Mouse (Mus musculus) heart, postnatal 25 days (tissue): ENCODE data around the gene Pebp1. TPM values are rescaled to one million over a fixed set of nuclear protein-coding genes. Genes with fewer than 3 reads are reported as not detected.

Experiments used
- DNase-seq: peaks from one replicate; pipeline ENCODE4 v3.0.0; 2022; ENCODE audit warnings: low spot score
- intact Hi-C: fragments of 180-260 bp; cut with DNase I; formaldehyde crosslinking; loops from one replicate; pipeline ENCODE4 v1.15.1; 2025
- total RNA-seq, 2 experiments: library from RNA; stranded (reverse); gene quantifications; 2 replicates each; pipeline ENCODE4 v1.2.3; 2021

Pebp1 gene
- total RNA-seq, 2 experiments from 2014 or later, result 420 to 434 TPM

DNA sequence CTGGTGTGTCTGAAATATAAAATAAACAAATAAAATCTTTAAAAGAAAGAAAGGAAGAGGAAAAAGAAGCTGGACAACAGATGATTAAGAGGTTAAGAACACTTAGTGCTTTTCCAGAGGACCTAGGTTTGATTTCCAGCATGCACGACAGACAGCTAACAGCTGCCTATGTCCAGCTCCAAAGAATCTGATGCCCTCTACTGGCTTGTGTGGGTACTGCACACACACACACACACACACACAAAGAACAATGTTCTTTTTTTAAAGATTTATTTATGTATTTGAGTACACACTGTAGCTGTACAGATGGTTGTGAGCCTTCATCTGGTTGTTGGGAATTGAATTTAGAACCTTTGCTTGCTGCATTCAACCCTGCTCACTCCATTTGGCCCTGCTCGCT, 2.7 kb upstream of the Pebp1 start:
- intact Hi-C loops, result loop anchor here (5.0 kb wide), 1 partner anchor 202 kb away; no protein-coding TSS in a partner anchor
- DNase-seq, result no peak

DNA sequence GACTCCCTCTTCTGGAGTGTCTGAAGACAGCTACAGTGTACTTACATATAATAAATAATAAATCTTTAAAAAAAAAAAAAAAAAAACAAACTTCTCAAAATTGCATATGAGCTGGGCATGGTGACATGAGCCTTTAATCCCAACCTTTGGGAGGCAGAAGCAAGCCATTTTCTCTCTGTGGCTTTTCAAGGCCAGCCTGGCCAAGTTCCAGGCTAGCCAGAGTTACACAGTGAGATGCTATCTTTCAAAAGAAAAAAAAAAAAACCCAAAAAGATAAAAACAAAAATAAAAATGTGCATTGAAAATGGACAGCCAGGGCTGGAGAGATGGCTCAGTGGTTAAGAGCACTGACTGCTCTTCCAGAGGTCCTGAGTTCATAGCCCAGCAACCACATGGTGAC, 2.2 kb upstream of the Pebp1 start:
- intact Hi-C loops, result loop anchor here (5.0 kb wide), 2 partner anchors 172 to 203 kb away; partner anchors contain the start of gene Suds3
- DNase-seq, result no peak

DNA sequence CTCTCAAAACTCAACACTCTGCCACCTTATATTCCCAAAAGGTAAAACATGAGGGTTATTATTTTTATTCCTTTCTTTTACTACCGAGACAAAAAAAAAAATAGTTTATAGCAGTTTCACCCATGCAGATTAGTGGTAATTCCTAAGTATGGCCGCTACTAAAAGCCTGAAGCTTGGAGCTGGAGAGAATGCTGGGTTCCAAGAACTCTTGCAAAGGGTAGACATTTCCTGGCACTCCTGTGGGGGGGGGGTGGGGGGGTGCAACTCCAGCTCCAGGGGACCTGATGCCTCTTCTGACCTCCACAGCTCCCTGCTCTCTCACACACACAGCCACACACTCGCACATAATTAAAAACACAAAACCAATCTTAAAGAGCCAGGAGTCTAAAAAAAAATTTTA, 1.1 kb downstream of the Pebp1 start:
- intact Hi-C loops, result loop anchor here (5.0 kb wide), 1 partner anchor 169 kb away; the partner anchor contains the start of gene Suds3
- DNase-seq, result no peak

DNA sequence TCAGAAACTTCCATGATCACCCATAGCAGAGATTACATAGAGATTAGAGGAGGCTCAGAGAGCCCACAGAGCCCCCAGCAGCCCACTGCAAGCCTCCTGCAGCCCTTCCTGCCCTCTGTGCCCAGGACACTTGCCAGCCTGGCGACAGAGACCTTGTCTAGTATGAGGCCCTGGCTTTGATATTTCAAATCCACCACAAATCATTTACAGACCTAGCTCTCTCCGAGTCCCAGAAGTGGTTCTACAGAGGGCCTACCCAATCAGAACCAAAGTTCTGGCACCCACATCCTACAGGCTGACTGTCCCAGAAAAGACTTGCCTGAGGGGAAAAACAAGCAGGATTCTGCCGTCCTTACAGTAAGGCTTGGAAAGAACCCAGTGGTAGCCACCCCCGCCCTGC, 2.2 kb downstream of the Pebp1 start:
- DNase-seq, result no peak
- intact Hi-C loops, result loop anchor here (5.0 kb wide), 1 partner anchor 168 kb away; the partner anchor contains the start of gene Suds3

DNA sequence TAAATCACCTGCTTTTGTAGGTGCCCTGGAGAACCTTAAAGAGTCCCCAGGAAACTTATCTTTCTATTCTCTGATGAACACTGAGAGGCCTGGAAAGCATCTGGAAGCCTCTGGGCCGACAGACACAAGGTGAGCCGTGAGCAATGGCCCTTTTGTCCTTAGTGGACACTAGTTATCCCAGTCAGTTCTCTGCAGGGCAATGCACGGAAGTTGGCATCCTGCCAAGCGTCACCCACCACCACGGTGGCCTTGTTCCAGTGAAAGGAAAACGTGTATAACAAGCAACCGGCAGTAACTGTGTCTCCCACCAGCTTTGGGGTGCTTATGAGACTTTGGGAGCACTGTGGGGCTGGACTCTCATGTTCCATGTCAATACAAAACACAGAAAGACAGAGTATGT, 2.7 kb downstream of the Pebp1 start:
- intact Hi-C loops, result loop anchor here (5.0 kb wide), 1 partner anchor 167 kb away; the partner anchor contains the start of gene Suds3
- DNase-seq, result no peak

DNA sequence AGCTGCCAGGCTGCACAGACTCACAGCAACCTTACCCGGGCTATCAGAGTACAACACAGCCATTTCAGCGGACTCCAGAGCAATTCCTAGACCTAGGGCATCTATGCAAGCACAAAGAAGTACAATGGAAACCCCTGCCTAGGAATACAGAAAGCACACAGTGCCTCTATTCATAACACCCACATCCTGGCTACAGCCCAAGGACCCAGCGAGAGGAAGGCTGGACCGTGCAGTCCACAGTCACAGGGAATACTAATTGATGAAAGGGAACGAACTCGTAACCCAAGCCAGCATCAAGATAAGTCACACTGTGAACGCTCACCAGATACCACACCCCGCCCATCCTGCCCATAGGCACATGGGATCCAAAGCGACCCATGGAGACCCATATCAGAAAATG, 3.4 kb downstream of the Pebp1 start:
- intact Hi-C loops, result no loop called here
- DNase-seq, result no peak

DNA sequence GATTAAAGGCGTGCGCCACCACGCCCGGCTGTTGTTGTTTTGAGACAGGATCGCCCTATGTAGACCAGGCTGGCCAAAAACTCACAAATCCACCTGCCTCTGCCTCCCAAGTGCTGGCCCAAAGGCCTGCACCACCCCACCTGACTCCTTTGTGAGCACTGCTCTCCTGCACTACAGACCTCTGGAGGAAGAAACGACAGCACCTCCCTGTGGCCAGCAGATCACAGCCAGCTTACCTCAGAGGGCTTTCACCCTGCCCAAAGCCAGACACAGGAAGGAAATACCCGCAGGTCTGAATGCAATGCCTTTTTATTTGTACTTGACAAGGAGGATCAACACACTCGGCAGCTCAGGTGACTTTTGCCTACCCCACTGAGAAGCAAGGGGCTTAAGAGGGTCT, 5.1 kb downstream of the Pebp1 start:
- DNase-seq, result no peak
- intact Hi-C loops, result no loop called here

DNA sequence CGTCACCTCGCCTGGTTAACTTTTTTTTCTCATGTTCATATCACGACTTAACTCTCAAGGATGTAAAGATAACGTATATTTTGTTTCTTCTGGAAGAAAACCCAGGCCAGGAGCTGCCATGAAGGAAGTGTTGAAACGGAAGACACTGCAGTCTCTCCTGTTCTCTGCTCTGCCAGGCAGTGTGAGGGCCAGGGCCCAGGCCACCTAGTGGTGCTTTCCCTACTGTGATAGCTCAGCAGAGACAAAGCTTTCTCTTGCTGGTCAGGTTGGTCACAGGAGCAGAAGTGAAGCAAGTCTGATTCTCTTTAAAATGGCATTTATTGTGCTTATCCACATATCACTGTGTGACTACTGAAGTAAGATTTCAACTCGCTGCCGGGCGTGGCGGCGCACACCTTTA, 5.9 kb downstream of the Pebp1 start:
- no peak for DNase-seq
- intact Hi-C loops, result no loop called here

DNA sequence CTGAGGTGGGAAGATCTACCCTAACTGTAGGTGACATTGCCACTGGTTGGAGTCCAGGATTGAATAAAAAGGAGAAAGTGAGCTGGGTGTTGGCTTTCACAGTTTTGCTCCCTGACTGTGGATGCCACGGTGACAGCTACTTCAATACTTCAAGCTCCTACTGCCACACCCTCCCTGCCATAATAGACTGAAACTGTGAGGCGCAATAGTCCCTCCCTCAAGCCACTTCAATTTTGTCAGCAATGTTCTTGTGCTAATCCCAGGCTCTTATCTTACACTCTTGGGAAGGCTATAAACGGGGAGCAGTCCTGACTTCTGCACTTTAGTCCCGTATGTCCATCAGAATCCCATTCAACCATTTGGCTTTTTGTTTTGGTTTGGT, 7.8 kb downstream of the Pebp1 start:
- intact Hi-C loops, result no loop called here
- DNase-seq, result no peak

DNA sequence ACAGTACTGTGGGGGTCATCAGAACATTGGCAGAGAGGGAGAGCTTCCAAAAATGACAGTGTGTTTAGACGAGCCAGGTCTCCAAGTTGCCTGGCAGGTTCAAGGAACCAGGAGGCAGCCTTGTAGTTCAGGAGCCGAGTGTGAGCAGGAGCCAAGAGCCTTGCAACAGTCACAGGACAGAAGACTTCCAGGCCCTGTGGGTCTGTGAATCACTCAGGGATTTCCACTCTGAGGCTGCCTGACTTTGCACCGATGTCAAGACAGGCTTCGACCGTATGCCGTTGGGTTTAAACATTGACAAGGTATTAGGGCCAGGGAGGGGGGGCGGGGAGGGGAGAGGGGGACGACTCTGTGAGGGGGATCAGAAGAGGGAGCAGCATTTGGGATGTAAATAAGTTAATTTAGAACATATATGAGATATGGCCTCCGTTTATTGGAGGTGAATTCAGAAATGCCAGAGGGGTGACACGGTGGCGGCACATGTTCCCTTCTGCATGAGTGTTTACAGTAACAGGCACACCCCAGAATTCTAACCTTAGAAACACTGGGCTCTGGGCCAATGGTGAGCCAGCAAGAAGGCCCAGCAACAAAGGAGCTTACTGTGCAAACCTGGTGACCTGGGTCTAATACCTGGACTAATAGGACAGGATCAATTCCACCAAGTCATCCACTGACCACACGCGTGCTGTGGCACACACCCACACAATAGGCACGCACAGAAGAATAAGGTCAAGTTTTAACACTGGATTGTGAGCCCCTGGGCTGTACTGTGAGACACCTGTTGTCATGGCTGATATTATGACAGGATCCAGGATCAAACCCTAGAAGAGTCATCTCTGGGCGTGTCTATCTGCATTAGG, 8.4 kb downstream of the Pebp1 start:
- intact Hi-C loops, result no loop called here
- no peak for DNase-seq

DNA sequence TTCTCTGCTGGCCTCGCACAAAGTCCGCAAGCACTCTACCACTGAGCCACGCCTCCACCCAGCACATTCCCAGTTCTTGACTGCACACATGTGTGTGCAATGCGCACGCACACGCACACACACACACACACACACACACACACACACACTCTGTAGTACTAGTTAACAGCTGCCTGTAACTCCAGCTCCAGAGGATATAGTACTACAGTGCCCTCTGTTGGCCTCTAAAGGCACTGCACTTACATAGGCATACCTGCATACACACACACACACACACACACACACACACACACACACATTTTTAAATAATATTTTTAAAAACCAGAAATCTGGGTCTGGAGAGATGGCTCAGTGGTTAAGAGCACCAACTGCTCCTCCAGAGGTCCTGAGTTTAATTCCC, 9.6 kb downstream of the Pebp1 start:
- intact Hi-C loops, result no loop called here

DNA sequence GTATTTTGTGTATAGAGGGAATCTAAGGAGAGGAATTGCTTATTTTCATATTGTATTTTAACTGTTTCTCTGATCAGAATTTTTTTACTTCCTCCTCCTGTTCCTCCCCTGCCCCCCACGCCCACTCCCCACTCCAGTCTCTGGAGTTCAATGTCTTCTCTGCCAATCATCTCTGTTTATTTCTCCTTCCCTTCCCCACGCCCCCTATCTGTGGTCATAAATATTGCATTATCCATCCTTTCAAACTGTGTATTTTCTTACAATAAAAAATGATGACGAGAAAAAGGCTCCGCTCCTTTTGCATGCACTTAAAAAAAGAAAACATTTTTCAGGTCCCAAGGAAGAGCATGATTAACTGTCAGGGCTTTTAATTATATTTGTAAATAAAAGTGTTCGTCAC, 12.6 kb downstream of the Pebp1 start:
- intact Hi-C loops, result no loop called here

More for the DNA sequence above, 9.6 kb downstream of the Pebp1 start:
- DNase-seq, result no peak

DNA sequence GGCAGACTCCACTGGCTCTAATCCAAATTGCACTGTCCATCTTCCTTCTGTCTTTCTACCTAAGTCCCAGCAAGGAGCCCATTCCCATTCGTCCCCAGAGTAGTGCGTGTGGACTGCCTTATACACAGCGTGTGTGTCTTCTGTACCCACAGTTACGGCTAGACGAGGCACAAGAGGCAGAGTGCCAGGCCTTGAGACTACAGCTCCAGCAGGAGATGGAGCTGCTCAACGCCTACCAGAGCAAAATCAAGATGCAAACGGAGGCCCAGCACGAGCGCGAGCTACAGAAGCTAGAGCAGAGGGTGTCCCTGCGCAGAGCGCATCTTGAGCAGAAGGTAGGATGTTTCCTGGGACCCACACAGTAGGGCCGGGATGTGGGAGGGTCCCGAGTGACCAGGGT, 15.5 kb downstream of the Pebp1 start:
- intact Hi-C loops, result no loop called here
- DNase-seq, result no peak

More for the DNA sequence above, 12.6 kb downstream of the Pebp1 start:
- no peak for DNase-seq

DNA sequence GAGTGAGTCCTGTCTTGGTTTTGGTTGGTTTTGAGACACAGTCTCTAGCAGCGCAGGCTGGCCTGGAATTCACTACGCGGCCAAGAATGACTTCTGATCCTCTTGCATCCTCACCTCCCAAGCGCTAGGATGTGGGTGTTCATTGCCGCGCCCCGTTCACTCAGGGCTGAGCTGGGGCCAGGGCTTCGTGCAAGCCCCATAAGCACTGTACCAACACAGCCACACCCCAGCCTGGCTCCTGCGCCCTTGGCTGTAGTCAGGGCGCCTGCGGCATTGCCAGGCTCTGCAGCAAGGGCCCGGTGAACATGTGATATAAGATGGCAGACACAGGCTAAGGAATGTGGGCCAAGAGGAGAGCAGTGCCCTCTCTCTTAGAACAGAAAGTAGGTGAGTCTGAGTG, 18.0 kb downstream of the Pebp1 start:
- intact Hi-C loops, result no loop called here
- no peak for DNase-seq

DNA sequence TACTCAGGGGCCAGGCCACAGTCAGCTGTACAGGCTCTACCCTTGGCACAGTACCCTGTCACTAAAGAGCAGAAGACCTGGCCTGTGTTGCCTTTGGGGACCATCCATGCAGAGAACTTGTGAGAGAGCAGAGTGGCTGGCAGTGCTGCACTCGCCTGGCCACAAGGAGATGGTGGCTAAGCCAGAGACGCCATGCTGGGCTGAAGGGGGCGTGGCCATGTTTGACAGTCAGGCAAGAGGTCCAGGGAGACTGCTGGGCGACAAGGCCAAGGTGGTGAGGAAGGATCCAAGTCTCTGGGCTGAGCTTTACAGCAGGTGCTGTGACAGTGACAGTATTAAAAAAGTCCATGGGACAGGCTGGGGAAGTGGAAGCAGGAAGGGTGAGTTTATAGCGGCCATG, 18.7 kb downstream of the Pebp1 start:
- no peak for DNase-seq
- intact Hi-C loops, result no loop called here

DNA sequence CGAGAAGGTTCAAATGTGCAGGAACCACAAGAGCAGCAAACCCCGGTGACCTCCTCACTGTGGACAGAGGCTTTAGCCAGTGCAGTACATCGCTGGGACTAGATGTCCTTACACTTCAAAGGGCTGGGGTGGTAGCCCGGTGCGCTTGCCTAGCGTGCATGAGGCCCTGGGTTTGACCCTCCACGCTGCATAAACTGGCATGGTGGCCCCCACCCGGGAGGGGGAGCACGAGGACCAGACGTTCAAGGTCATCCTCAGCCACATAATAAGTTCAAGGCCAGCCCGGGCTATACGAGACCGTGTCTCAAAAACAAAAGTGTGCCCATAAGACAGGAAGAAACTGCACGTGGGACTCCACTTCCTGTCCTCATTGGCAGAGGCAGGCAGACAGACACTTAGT, 19.5 kb downstream of the Pebp1 start:
- intact Hi-C loops, result no loop called here
- no peak for DNase-seq

DNA sequence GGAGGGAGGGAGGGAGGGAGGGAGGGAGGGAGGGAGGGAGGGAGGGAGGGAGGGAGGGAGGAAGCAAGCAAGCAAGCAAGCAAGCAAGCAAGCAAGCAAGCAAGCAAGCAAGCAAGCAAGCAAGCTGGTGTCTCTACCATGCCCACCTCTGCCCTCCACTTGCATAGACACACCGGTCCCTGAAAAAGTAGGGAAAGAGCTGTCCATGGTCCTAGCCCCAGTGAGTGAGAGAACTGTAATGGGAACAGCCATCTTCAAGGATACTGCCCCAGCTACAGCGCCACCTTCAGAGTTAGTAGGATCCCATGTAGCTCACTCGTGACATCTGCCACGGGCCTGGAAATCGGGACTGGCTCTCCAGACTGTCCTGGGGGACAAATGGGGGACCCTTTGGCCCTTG, 22.7 kb downstream of the Pebp1 start:
- DNase-seq, result no peak
- intact Hi-C loops, result no loop called here

DNA sequence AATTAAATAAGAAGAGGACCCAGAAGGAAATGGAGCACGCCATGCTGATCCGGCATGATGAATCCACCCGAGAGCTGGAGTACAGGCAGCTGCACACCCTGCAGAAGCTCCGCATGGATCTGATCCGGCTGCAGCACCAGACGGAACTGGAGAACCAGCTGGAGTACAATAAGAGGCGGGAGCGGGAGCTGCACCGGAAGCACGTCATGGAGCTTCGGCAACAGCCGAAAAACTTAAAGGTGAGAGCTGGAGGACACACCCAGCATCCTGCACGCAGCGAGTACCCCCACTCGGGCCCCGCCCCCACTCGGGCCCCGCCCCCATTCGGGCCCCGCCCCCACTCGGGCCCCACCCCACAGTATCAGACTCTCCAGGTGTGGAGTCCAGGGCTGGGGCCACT, 23.9 kb downstream of the Pebp1 start:
- intact Hi-C loops, result no loop called here
- DNase-seq, result no peak

DNA sequence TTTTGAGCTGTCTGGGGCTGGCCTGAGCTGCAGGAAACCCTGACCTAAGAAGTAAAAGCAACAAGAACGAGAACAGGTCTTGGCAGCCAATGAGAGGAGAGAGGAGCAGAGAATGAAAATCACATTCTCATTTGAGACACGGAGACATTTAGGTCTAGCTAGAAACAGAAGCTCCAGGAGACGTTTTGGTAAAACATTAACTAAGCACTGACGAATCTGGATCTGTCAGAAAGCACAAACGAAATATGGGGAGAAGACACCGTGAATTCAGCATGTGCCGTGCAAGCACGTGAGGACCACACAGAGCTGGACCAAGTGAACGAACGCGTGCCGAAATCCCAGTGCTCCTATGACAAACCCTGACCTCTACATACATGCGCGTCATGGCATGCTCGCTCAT, 29.1 kb downstream of the Pebp1 start:
- intact Hi-C loops, result no loop called here
- DNase-seq, result no peak

DNA sequence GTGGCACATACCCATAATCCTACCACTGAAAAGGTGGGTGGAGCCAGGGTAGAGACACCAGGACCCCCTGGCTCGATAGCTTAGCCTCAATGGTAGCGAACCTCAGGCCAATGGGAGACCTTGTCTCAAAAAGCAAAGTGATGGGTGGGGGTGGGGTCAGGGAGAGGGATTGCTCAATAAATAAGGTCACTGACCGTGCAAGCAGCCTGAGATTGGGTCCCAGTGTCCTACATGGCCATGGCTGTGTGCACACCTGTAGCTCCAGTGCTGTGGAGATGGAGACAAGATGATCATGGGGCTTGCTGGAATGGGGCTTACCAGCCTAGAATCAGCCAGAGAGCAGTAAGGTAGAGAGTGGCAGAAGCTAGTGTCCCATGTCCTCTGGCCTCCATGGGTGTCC, 35.7 kb downstream of the Pebp1 start:
- intact Hi-C loops, result no loop called here
- no peak for DNase-seq

DNA sequence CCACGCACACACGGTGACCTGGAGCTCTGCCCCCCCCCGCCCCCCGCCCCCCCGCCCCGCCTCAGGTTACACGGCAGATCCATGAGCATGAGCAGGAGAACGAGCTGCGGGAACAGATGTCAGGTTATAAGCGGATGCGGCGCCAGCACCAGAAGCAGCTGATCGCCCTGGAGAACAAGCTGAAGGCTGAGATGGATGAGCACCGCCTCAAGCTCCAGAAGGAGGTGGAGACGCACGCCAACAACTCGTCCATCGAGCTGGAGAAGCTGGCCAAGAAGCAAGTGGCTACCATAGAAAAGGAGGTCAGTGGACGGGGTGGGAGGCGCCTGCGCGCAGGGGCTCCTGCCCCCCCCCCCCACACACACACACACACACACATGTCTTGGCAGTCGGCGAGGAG, 36.6 kb downstream of the Pebp1 start:
- DNase-seq, result no peak
- intact Hi-C loops, result no loop called here

DNA sequence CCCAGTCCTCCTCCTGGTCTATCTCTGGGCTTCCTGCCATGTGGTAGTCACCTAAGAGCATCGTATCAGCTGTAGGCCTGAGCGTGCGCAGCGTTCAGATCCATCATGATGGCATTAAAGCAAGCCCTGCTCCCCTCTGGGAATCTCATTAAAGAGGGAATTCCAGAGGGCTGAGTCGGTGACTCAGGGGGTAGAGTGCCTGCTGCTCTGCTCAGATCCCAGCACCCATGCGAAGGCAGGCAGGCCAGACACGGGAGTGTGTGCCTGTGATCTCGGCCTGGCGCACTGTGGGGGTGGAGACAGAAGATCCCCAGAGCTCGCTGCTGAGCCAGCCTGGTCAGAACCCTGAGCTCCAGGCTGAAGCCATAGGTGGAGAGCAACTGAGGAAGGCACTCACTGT, 39.1 kb downstream of the Pebp1 start:
- intact Hi-C loops, result no loop called here
- DNase-seq, result no peak
